Mouse (Mus musculus) heart, embryonic 16.5 days (tissue): ENCODE data around the gene Dab2ip. TPM values are rescaled to one million over a fixed set of nuclear protein-coding genes. Genes with fewer than 3 reads are reported as not detected.

Experiments used
- ATAC-seq: fragments of 200-750 bp; cut with Nextera tagmentation; replicated peaks from 2 replicates; pipeline ENCODE4 v1.8.0; 2017; ENCODE audit warnings: moderate number of reproducible peaks; ENCODE audit not compliant: insufficient read depth, low FRiP score; ENCODE audit errors: extremely low read depth
- H3K27ac ChIP-seq: fragments of 300-500 bp; sonication (generic); 2 replicates; pipeline ENCODE4 v1.5.1; 2014; ENCODE audit warnings: mild to moderate bottlenecking, low read length, control low read depth, moderate library complexity
- H3K27me3 ChIP-seq: fragments of 300-500 bp; sonication (generic); 2 replicates; pipeline ENCODE4 v1.6.1; 2014; ENCODE audit warnings: low read length, mixed read lengths; ENCODE audit not compliant: control insufficient read depth, insufficient read depth
- H3K36me3 ChIP-seq: fragments of 300-500 bp; sonication (generic); 2 replicates; pipeline ENCODE4 v1.6.1; 2014; ENCODE audit not compliant: control insufficient read depth, insufficient read depth
- H3K4me1 ChIP-seq: fragments of 300-500 bp; sonication (generic); 2 replicates; pipeline ENCODE4 v1.6.1; 2014; ENCODE audit warnings: low read length, mixed read lengths; ENCODE audit not compliant: control insufficient read depth, insufficient read depth
- H3K4me2 ChIP-seq: fragments of 300-500 bp; sonication (generic); 2 replicates; pipeline ENCODE4 v1.6.1; 2014; ENCODE audit warnings: low read depth, mild to moderate bottlenecking, control low read depth, low read length
- H3K4me3 ChIP-seq: fragments of 300-500 bp; sonication (generic); 2 replicates; pipeline ENCODE4 v1.5.1; 2014; ENCODE audit warnings: mild to moderate bottlenecking, control low read depth, low read length
- H3K9ac ChIP-seq: fragments of 300-500 bp; sonication (generic); 2 replicates; pipeline ENCODE4 v1.6.1; 2014; ENCODE audit warnings: low read length, control low read depth
- H3K9me3 ChIP-seq: fragments of 300-500 bp; sonication (generic); replicated peaks from 2 replicates; pipeline ENCODE4 v1.6.1; 2016; ENCODE audit warnings: low read length; ENCODE audit not compliant: control insufficient read depth
- WGBS: fragments of 180-500 bp; shearing (Covaris S2); extraction: QIAGEN DNeasy Blood & Tissue Kit; methylation state at CpG from one replicate; pipeline ENCODE4 v1.1.7; 2014; 5-methylcytosine and 5-hydroxymethylcytosine counted together
- polyA plus RNA-seq: library from polyadenylated mRNA; unstranded; fragments of >200 nt; fragmentation: Nextera tagmentation; extraction: Ambion mirVana; gene quantifications from 2 replicates; pipeline ENCODE4 v1.2.1, GENCODE M21; 2015

The Dab2ip gene
- polyA plus RNA-seq, 1 experiment from 2014 or later = 27.1 TPM

DNA sequence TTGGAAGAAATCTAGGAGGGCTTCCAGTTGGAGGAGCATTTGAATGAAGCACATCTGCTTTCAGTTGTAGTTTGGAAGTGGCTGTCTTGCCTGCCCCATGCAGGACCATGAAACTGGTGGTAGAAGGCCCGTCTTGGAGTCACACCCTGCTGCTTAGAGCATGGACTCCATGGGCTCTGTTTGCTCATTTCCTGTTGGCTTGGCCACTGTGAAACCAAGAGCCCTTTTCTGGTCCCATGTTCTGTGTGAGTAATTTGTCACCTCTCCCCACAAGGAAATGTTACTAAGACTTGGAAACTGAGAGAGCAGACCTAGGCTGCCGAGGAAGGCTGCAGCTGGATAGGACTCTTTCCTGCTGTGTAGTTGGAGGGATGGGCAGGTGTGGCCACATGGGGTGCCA is 131.8 kb downstream of the Dab2ip start:
- Histone ChIP-seq H3K4me2 (no peak overlapping the region), H3K27ac (peak overlapping the region; percentile 86), H3K9me3 (no peaks in the 10 kb centered on the region), H3K4me1 (peaks cover 95% of the 10 kb centered on the region), H3K9ac (no peak overlapping the region), H3K4me3 (no peak overlapping the region), H3K27me3 (no peaks in the 10 kb centered on the region), H3K36me3 (no peaks in the 10 kb centered on the region; the same call in 1 of the 2 replicates)
- ATAC-seq = no peak
- 56% methylated on average over 2 of the region's 2 CpGs for WGBS

DNA sequence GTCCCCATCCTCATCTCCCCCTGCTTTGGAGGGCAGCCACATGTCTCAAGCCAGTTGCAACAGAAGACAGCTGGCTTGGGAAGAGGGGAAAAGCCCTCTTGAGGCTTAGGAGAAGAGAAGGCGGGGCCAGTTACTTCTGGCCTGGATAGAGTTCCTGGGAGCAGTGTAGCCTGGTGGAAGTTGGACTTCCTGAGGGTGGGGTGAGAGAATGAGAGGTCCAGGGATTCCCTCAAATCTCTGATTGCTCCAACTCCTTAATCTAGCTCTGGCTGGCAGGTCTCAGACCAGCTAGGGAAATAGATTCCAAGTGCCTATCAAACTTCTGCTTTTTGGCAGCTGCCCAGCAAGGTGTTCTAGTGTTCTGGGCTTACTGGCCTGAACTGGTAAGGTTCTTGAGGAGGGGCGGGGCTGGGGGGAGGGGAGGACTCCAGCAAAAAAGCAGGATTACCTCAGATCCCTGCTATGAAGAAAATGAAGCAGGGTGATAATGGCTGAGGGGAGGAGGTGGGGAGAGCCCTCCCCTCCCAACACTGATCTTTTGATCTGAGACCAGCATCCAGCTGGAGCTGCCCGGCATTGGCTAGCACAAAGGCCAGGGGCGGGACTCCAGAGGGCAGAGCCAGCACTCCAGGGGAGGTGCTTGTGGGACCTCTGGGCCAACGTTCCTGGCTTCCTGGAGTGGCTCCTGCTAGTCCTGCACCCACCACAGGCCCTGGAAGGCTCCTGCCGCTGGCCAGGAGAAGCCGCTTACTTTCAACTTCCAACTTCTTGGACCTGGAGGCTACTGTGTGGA is 133.4 kb downstream of the Dab2ip start:
- no peaks in the 10 kb centered on the region for H3K36me3 ChIP-seq
- peak overlapping the region; percentile 48 for H3K4me3 ChIP-seq
- H3K9ac ChIP-seq = peak overlapping the region; percentile 74
- peaks cover 96% of the 10 kb centered on the region for H3K4me1 ChIP-seq
- H3K4me2 ChIP-seq = peak overlapping the region; percentile 70
- H3K27me3 ChIP-seq = no peaks in the 10 kb centered on the region
- peak overlapping the region; percentile 86 for H3K27ac ChIP-seq
- WGBS = 7% methylated on average over 7 of the region's 7 CpGs
- peak; percentile 85 for ATAC-seq
- H3K9me3 ChIP-seq = no peaks in the 10 kb centered on the region

DNA sequence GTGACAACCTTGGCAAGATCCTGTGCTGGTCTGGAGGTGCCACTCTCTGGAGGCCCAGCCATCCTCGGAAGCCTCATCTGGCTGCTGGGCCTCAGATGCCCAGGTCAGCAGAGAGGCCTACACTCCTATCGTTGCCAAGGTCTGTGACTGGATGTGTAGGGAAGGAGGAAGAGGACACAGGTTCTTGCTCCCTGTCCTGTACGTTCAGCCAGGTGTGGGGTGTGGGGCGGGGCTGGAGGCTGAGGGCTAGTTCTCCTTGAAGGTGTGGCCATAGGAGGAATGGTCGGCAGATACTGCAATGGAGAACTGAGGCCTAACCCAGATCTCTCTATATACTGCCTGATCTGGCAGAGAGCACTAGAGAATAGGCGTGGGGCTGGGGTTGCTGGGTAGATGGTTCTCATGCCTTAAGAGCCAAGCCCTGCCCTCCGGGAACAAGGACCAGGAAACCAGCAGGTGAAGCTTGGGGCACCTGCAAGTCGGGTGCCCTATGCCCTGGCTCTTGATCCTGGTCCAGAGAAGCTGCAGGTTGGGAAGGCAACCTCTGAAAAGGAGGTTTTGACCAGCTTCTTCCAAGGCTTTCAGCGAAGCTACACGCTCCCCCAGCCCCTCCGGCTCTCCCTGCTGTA is 134.3 kb downstream of the Dab2ip start:
- Histone ChIP-seq H3K9me3 (no peaks in the 10 kb centered on the region), H3K27me3 (no peaks in the 10 kb centered on the region), H3K36me3 (no peaks in the 10 kb centered on the region), H3K4me3 (peak overlapping the region; percentile 48), H3K4me1 (peaks cover 97% of the 10 kb centered on the region), H3K27ac (peak overlapping the region; percentile 86), H3K4me2 (peak overlapping the region; percentile 70), H3K9ac (peak overlapping the region; percentile 74)
- 57% methylated on average over 11 of the region's 11 CpGs for WGBS
- ATAC-seq = no peak; the same call in 1 of the 2 replicates

DNA sequence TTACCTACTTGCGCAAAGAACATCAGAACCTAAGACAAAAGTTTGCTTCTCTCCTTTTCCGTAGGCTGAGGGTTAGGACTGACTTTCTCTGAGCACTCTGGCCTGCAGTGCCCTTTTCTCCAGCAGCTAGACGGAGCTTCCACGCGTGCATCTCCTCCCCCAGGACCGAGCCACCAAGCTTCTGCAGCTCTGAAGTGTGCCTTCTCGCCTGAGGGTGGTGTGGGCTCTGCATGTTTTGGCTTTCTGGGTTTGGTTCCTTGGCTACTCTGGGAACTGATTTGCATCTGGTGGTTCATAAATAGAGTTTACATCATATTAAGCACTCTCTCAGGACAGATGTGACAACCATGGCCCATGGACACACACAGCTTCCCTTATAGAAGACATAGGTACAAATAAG is 135.0 kb downstream of the Dab2ip start:
- WGBS = 55% methylated on average over 7 of the region's 7 CpGs
- no peak for ATAC-seq

DNA sequence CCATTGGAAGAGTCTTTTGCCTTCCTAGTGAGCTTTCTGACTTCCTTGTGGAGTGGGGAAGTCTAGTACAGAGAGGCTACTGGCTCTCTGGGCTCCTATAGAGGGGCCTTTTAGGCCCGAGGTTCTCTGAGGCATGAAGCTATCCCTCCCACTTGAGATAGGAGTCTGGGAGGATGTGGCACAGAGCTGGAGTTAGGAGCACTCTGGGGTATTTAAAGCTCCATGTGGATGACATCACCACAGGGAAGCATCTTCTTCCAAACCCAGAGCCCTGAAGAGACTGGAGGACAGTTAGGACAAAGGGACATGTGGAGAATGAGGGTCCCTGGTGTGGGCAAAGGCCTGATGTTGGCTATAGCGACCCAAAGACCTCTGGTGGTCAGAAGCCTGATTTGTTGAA is 136.0 kb downstream of the Dab2ip start:
- no peak overlapping the region for H3K4me3 ChIP-seq
- H3K4me2 ChIP-seq = peak overlapping the region; percentile 70
- H3K4me1 ChIP-seq = peaks cover 98% of the 10 kb centered on the region
- peak overlapping the region; percentile 69 for H3K27ac ChIP-seq
- no peaks in the 10 kb centered on the region for H3K27me3 ChIP-seq
- peak overlapping the region; percentile 49; the same call in 1 of the 2 replicates for H3K9ac ChIP-seq
- H3K9me3 ChIP-seq = no peaks in the 10 kb centered on the region
- no peaks in the 10 kb centered on the region for H3K36me3 ChIP-seq
- 22% methylated on average over 2 of the region's 2 CpGs for WGBS
- no peak for ATAC-seq

More for the DNA sequence above, 135.0 kb downstream of the Dab2ip start:
- H3K36me3 ChIP-seq = no peaks in the 10 kb centered on the region
- peak overlapping the region; percentile 74 for H3K9ac ChIP-seq
- no peaks in the 10 kb centered on the region for H3K9me3 ChIP-seq
- H3K27ac ChIP-seq = peak overlapping the region; percentile 86
- H3K4me3 ChIP-seq = peak overlapping the region; percentile 48
- H3K4me1 ChIP-seq = peaks cover 97% of the 10 kb centered on the region
- H3K4me2 ChIP-seq = peak overlapping the region; percentile 70
- H3K27me3 ChIP-seq = no peaks in the 10 kb centered on the region

DNA sequence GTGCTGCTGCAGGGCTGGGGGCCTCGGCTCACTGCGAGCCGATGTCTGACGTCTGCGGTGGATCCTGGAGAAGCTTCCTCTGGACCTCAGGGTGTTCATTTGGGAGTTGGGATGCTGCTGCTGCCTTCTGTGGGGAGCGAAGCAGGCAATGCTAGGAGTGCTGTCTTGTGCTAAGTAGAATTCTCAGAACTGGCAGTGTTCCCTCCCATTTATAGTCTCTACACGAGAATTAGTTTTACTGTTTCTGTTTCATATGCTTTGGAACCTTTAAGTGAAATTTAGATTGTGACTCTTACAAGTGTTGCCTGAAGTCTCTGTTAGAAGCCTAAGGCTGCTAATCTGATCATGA is 138.1 kb downstream of the Dab2ip start:
- WGBS = 45% methylated on average over 7 of the region's 7 CpGs
- Histone ChIP-seq H3K9me3 (no peaks in the 10 kb centered on the region), H3K27ac (peak overlapping the region; percentile 81), H3K4me1 (peaks cover 95% of the 10 kb centered on the region), H3K4me2 (peak overlapping the region; percentile 36), H3K27me3 (no peaks in the 10 kb centered on the region), H3K9ac (peak overlapping the region; percentile 8), H3K36me3 (no peaks in the 10 kb centered on the region), H3K4me3 (0 out of 2 replicates have a peak overlapping the region, but pooled peaks have one; percentile 3)
- ATAC-seq = no peak

DNA sequence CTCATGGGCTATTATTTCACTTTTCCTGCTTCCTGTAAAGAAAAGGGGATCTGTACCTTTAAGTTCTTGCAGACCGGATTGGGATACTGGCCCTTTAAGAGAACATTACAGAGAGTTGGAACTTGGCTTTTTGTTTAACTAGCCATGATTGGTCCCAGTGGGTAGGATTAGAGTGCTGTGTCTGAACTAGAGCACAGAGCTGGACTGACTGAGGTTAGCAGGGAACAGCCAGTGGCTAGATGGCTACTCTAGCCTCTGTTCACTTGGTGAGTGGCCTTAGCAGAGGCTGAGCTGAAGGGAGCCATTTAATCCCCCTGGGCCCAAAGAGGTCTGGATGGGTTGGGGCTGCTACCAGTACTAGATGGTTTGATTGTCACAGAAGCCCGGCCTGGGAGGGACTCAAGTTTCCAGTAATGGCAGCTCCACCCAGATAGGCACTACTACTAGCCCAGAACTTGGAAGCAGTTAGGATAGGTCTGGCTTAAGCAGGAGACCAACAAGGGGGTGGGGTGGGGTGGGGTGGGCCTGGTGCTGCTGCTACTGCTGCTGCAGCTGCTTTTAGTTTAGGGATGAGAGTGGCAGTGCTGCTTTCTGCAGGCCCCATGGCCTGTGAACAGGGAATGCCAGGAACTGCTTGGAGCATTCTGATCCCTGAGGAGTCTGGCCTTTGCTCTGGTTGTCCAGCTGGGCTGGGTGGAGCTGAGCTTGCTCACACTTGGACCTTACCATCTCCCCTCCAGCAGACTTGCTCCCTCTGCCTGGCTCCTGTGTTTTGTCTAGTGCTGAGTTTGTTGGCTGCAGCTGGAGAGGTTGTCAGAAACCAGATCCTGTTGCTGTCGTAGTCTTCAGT is 138.7 kb downstream of the Dab2ip start:
- Histone ChIP-seq H3K27ac (peak overlapping the region; percentile 81), H3K36me3 (no peaks in the 10 kb centered on the region), H3K9me3 (no peaks in the 10 kb centered on the region), H3K4me3 (peak overlapping the region; percentile 16), H3K27me3 (no peaks in the 10 kb centered on the region), H3K9ac (peak overlapping the region; percentile 61), H3K4me2 (peak overlapping the region; percentile 36), H3K4me1 (peaks cover 94% of the 10 kb centered on the region)
- 19% methylated on average over 3 of the region's 3 CpGs for WGBS
- no peak for ATAC-seq

DNA sequence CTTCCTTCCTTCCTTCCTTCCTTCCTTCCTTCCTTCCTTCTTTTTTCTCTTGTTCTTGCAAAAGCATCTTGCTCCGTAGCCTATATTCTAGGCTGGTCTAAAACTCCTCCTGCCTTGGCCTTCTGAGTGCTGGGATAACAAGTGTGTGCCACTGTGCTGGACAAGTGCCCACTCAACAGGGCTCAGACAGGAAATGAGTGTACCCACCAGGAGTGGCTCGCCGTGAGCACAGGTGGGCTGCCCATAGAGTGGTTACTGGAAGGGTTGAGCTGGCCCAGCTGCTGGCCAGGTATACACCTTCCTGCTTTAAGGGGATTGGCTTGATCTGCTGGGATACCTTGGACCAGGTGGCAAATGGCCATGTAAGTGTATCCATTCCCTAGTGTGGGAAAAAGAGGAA is 139.7 kb downstream of the Dab2ip start:
- no peak overlapping the region for H3K9ac ChIP-seq
- H3K36me3 ChIP-seq = no peaks in the 10 kb centered on the region
- no peak for ATAC-seq
- H3K9me3 ChIP-seq = no peaks in the 10 kb centered on the region
- no peaks in the 10 kb centered on the region for H3K27me3 ChIP-seq
- 71% methylated on average over 3 of the region's 3 CpGs for WGBS
- no peak overlapping the region for H3K27ac ChIP-seq
- no peak overlapping the region for H3K4me3 ChIP-seq
- peaks cover 93% of the 10 kb centered on the region for H3K4me1 ChIP-seq
- H3K4me2 ChIP-seq = no peak overlapping the region
